Mouse (Mus musculus) G1E (cell line): ENCODE data around the gene Cdkn1a.

ENCODE experiments used
- CTCF ChIP-seq: IDR thresholded peaks from 2 replicates; pipeline ENCODE4 v1.5.1; 2012; ENCODE audit warnings: low read depth, low read length, inconsistent platforms, mixed read lengths
- GATA1 ChIP-seq: IDR thresholded peaks from 2 replicates; pipeline ENCODE4 v1.6.1; 2012; ENCODE audit warnings: borderline replicate concordance, low read length, inconsistent platforms, mixed read lengths

- TF ChIP-seq GATA1 (no peak), CTCF (peak; percentile 57)
Measured at GRCm38 (mm10) chr17:29048748-29049507, 41.8 kb upstream of the Cdkn1a start.
